Mouse (Mus musculus) lung, embryonic 14.5 days (tissue): Measurements from ENCODE around the gene Gm5134. TPM values are rescaled to one million over a fixed set of nuclear protein-coding genes. Genes with fewer than 3 reads are reported as not detected.
A peak's percentile ranks its signal among the peaks of the same experiment; 100 is the strongest.

Source experiments
- ATAC-seq: fragments of 200-750 bp; cut with Nextera tagmentation; 2 replicates; pipeline ENCODE4 v1.8.0; 2017; ENCODE audit warnings: mild to moderate bottlenecking, moderate TSS enrichment, moderate library complexity; ENCODE audit not compliant: insufficient read depth
- DNase-seq: peaks from one replicate; pipeline ENCODE4 v3.0.0-alpha.2; 2015
- H3K27ac ChIP-seq: fragments of 300-500 bp; sonication (generic); 2 replicates; pipeline ENCODE4 v1.5.1; 2014; ENCODE audit warnings: low read depth, mild to moderate bottlenecking, moderate library complexity
- H3K27me3 ChIP-seq: fragments of 300-500 bp; sonication (generic); 2 replicates; pipeline ENCODE4 v1.6.1; 2014; ENCODE audit warnings: low read length, control low read depth; ENCODE audit not compliant: insufficient read depth
- H3K36me3 ChIP-seq: fragments of 300-500 bp; sonication (generic); 2 replicates; pipeline ENCODE4 v1.6.1; 2014; ENCODE audit warnings: control low read depth; ENCODE audit not compliant: insufficient read depth
- H3K4me1 ChIP-seq: fragments of 300-500 bp; sonication (generic); 2 replicates; pipeline ENCODE4 v1.6.1; 2014; ENCODE audit warnings: antibody characterized with exemption, control low read depth; ENCODE audit not compliant: insufficient read depth
- H3K4me2 ChIP-seq: fragments of 300-500 bp; sonication (generic); 2 replicates; pipeline ENCODE4 v1.6.1; 2014; ENCODE audit warnings: mild to moderate bottlenecking
- H3K4me3 ChIP-seq: fragments of 300-500 bp; sonication (generic); 2 replicates; pipeline ENCODE4 v1.5.1; 2014; ENCODE audit warnings: low read depth, low read length
- H3K9ac ChIP-seq: fragments of 300-500 bp; sonication (generic); 2 replicates; pipeline ENCODE4 v1.6.1; 2014
- H3K9me3 ChIP-seq: fragments of 300-500 bp; sonication (generic); 2 replicates; pipeline ENCODE4 v1.6.1; 2016; ENCODE audit warnings: low read depth, low read length, control low read depth
- CTCF ChIP-seq: IDR thresholded peaks from 2 replicates; pipeline ENCODE4 v1.5.1; 2016; ENCODE audit warnings: antibody characterized with exemption, low read depth
- WGBS: fragments of 180-500 bp; shearing (Covaris S2); extraction: QIAGEN DNeasy Blood & Tissue Kit; methylation state at CpG from one replicate; pipeline ENCODE4 v1.1.7; 2014; 5-methylcytosine and 5-hydroxymethylcytosine counted together
- polyA plus RNA-seq: library from polyadenylated mRNA; unstranded; fragments of >200 nt; fragmentation: Nextera tagmentation; extraction: Ambion mirVana; gene quantifications from 2 replicates; pipeline ENCODE4 v1.2.1, GENCODE M21; 2014

The Gm5134 gene
- polyA plus RNA-seq, 1 experiment from 2014 or later: 0.14 TPM

DNA sequence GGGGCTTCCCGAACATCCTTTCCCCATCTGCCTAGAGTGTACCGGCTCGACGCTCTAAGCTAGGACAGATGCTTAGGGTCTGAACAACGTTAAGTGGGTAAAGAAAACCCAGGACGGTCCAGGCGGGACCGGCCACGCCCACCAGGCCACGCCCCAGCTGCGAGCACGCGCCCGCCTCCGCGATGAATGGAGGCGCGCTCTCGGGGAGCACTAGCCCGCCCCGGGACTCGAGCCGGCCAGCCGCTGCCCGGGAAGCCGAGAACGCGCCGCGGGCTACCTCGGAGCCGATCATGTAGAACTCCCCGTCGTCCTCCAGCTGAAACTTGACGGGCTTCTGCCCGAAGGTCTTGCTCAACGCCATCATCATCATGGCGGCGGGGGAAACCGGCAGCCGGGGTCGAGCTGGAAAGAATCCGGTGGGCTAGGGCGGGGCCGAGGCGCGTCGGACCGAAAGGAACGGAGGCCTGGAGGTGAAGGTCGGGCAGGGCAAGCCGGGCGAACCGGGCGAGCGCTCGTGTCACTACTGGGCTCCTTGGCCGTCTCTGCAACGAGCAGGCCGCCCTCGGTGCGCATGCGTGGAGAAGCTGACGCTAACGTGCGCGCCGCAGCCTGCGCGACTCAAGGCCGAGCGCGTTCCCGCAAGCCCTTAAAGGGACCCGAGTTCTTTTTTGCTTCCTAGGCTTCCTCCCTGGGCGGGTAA is 33.1 kb upstream of the Gm5134 start, which contains the start of gene Smarcb1:
Gene Smarcb1 (minus strand): TSS at position 592 of the 700 bp plus-strand sequence.
- no peaks in the 10 kb centered on the region for H3K27me3 ChIP-seq

DNA sequence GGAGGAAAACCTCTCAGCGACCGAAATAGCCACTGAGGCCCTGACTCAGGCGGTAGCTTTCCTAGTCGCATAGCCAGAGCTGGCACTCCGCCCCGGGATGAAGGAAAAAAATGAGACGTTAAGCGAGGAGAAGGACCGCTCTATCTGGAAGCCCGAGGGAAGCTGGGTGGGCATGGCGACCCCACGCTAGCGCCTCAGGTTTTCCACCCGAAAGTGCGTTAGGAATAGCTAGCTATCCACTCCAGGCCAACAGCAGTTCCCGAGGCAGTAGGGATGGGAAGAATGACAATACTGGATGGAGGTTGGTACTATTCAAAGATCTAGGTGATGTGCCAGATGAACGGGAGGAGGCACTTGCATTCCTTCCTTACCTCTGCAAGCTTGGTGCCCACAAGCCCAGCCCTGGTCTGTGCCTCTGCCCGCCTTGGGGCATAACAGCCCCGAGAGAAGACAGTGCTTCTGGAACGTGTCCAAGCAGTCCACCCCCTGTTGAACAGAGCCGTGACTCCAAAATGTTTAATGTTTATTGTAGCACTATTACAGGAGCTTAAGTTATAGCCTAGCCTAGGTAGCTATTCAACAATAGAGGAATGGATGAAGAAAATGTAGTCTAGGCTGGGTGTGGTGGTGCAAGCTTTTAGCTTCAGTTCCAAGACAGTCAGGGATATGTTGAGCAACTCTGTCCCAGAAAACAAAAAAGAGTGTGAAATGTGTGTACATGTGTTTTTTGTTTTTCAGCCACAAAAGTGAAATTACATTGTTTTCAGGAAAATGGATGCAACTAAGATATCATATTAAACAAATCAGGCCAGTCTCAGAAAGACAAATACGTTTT is 32.4 kb upstream of the Gm5134 start:
- H3K9me3 ChIP-seq: no peaks in the 10 kb centered on the region
- peaks cover 46% of the 10 kb centered on the region for H3K36me3 ChIP-seq
- H3K4me1 ChIP-seq: no peaks in the 10 kb centered on the region
- peak overlapping the region; percentile 94 for H3K4me3 ChIP-seq
- DNase-seq (peak; percentile 45), ATAC-seq (peak; percentile 51)
- H3K9ac ChIP-seq: peak overlapping the region; percentile 94
- 3% methylated on average over 22 of the region's 22 CpGs for WGBS
- H3K27me3 ChIP-seq: no peaks in the 10 kb centered on the region
- H3K4me2 ChIP-seq: peak overlapping the region; percentile 91
- H3K27ac ChIP-seq: peak overlapping the region; percentile 94
- no peak for TF ChIP-seq CTCF

More for the DNA sequence above, 33.1 kb upstream of the Gm5134 start, which contains the start of gene Smarcb1:
- peak; percentile 93 for ATAC-seq
- Histone ChIP-seq H3K4me2 (peak within 1 kb of the TSS; percentile 91), H3K4me1 (no peaks in the 10 kb centered on the region), H3K9me3 (no peaks in the 10 kb centered on the region), H3K27ac (peak within 1 kb of the TSS; percentile 94), H3K36me3 (peaks cover 45% of the 10 kb centered on the region), H3K9ac (peak within 1 kb of the TSS; percentile 94), H3K4me3 (peak within 1 kb of the TSS; percentile 94)
- TF ChIP-seq CTCF: no peak
- under 1% methylated on average over 76 of the region's 76 CpGs for WGBS
- peak; percentile 99 for DNase-seq

DNA sequence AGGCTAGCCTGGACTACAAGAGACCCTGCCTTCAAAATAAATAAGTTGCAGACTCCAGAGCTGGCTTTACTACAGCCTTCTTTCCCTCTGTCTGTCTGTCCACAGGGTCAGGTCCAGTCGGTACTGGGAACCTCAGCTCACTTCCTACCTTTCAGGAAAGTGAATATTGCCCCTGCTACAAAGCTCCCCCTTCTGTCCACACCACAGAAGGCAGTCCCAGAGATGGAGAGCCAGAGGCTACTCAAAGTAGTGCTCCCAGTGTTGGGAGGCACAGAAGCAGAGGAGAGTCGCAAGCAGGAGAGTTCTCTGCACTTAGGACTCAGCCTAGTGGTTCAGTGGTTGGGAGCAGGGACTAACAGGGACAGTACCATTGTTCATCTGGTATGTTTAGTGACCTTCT is 30.0 kb upstream of the Gm5134 start:
- Histone ChIP-seq H3K4me1 (no peaks in the 10 kb centered on the region), H3K4me2 (no peak overlapping the region), H3K9me3 (no peaks in the 10 kb centered on the region), H3K9ac (no peak overlapping the region), H3K27me3 (no peaks in the 10 kb centered on the region), H3K4me3 (no peak overlapping the region), H3K36me3 (peaks cover 44% of the 10 kb centered on the region), H3K27ac (no peak overlapping the region)
- TF ChIP-seq CTCF: no peak
- WGBS: 50% methylated on average over 2 of the region's 2 CpGs
- no peak for ATAC-seq
- no peak for DNase-seq

DNA sequence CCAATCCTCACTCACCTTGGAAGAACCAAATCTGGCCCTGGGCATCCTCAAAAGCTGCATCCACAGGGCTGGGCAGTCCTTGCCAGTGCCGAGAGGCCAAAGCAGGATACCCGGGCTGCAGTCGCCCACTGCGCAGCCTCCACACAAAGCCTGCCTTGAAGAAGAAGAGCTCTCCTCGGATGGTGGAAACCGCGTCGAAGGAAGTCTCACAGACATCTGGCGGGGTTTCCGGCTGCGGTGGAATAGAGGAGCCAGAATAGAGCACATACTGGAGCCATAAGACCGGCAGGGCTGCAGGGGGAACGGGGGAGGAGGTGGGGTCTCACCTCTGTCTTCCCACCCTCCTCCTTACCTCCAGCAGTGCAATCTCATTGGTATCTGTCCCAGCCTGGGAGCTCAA is 27.9 kb upstream of the Gm5134 start:
- Histone ChIP-seq H3K27ac (no peak overlapping the region), H3K9me3 (no peaks in the 10 kb centered on the region), H3K4me3 (no peak overlapping the region), H3K4me1 (peaks cover 9% of the 10 kb centered on the region), H3K27me3 (0 out of 2 replicates have a peak, but pooled peaks cover 1% of the 10 kb centered on the region), H3K4me2 (no peak overlapping the region), H3K9ac (no peak overlapping the region), H3K36me3 (peaks cover 42% of the 10 kb centered on the region)
- no peak for TF ChIP-seq CTCF
- no peak for DNase-seq
- 66% methylated on average over 13 of the region's 13 CpGs for WGBS
- no peak for ATAC-seq

DNA sequence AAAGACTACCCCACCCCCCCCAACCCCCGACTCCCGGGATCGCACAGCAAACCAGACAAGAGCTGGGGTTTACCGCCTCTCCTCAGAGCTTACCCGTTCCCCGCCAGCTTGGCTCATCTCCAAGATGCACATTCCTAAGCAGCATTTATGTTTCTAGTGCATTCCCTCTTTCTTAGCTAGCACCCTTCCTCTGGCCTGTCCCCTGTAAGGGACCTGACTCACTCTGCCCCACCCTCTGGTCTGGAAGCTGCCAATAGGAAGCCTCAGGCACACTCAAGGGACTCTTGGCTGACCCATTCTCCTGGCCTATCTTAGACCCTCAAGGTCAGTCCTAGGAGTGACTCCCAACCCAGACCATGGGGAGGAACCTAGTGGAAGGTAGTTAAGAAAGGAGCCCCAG is 24.0 kb upstream of the Gm5134 start:
- Histone ChIP-seq H3K27ac (peak overlapping the region; percentile 36; the same call in 1 of the 2 replicates), H3K9ac (peak overlapping the region; percentile 0; the same call in 1 of the 2 replicates), H3K4me2 (peak overlapping the region; percentile 95), H3K4me3 (peak overlapping the region; percentile 64; the same call in 1 of the 2 replicates), H3K9me3 (no peaks in the 10 kb centered on the region), H3K4me1 (peaks cover 19% of the 10 kb centered on the region), H3K36me3 (peaks cover 27% of the 10 kb centered on the region), H3K27me3 (peaks cover 5% of the 10 kb centered on the region; the same call in 1 of the 2 replicates)
- DNase-seq (peak; percentile 88), ATAC-seq (peak; percentile 55; the same call in 1 of the 2 replicates)
- 6% methylated on average over 6 of the region's 6 CpGs for WGBS
- no peak for TF ChIP-seq CTCF

DNA sequence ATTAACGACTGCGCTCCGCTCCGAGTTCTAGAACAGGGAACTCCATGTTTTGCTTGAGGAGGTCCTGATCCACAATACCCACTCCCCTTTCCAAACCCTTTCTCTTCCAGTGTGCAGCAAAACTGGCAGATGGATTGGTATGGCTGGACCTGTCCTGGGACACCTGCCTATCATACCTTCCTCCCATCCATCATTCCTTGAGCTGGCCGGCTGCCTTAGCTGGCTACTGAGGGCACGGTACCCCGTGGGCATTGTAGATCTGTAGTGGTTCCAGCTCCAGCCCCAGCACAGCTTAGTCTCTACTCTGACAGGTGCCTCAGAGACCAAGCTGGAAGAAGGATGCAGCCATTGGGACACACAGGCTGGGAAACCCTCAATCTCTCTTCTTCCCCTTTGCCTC is 23.0 kb upstream of the Gm5134 start:
- no peak overlapping the region for H3K27ac ChIP-seq

More for the DNA sequence above, 23.0 kb upstream of the Gm5134 start:
- H3K36me3 ChIP-seq: peaks cover 17% of the 10 kb centered on the region
- H3K9me3 ChIP-seq: no peaks in the 10 kb centered on the region
- H3K27me3 ChIP-seq: peaks cover 15% of the 10 kb centered on the region
- peak overlapping the region; percentile 95 for H3K4me2 ChIP-seq
- H3K4me3 ChIP-seq: peak overlapping the region; percentile 64
- WGBS: 14% methylated on average over 7 of the region's 7 CpGs
- peak overlapping the region; percentile 79 for H3K9ac ChIP-seq
- DNase-seq (no peak), ATAC-seq (no peak)
- TF ChIP-seq CTCF: no peak
- peaks cover 19% of the 10 kb centered on the region for H3K4me1 ChIP-seq
